Mouse (Mus musculus) adrenal gland, postnatal 36 days (tissue): ENCODE data around the gene Cd200r1. TPM values are rescaled to one million over a fixed set of nuclear protein-coding genes. Genes with fewer than 3 reads are reported as not detected.
"Not testable (repeated sequence)": the region's sequence is repeated elsewhere in the genome, so short reads cannot be mapped to it uniquely, and the experiment has no call there.

Experiments
- DNase-seq, 2 experiments: peaks; one replicate each; pipeline ENCODE4 v3.0.0; 2021; ENCODE audit warnings: mixed read lengths in 1 of 2
- total RNA-seq, 2 experiments: library from RNA; stranded (reverse); gene quantifications; 2 replicates each; pipeline ENCODE4 v1.2.3; 2021

Cd200r1 gene
- total RNA-seq, 2 experiments from 2014 or later, result 0.36 to 0.50 TPM

- no peak for DNase-seq
Observed at GRCm38 (mm10) chr16:44766320-44766892, 870 bp downstream of the Cd200r1 start.

GRCm38 (mm10) chr16:44767506-44767905, 2.0 kb downstream of the Cd200r1 start:
- DNase-seq, result no peak

GRCm38 (mm10) chr16:44767967-44768366, 2.4 kb downstream of the Cd200r1 start:
- peak in 1 of 2 experiments; percentile 16 for DNase-seq

GRCm38 (mm10) chr16:44772577-44772976, 7.0 kb downstream of the Cd200r1 start:
- no peak for DNase-seq

GRCm38 (mm10) chr16:44773673-44774072, 8.1 kb downstream of the Cd200r1 start:
- DNase-seq, result no peak

GRCm38 (mm10) chr16:44774201-44774600, 8.7 kb downstream of the Cd200r1 start:
- no peak for DNase-seq

- peak in 1 of 2 experiments; percentile 20 for DNase-seq
Observed at GRCm38 (mm10) chr16:44778538-44779147, 13.1 kb downstream of the Cd200r1 start.

GRCm38 (mm10) chr16:44779494-44779893, 14.0 kb downstream of the Cd200r1 start:
- DNase-seq, result no peak

- no peak for DNase-seq
Observed at GRCm38 (mm10) chr16:44780751-44781150, 15.2 kb downstream of the Cd200r1 start.

GRCm38 (mm10) chr16:44786934-44787333, 21.4 kb downstream of the Cd200r1 start:
- DNase-seq, result no peak

GRCm38 (mm10) chr16:44794416-44794815, 28.9 kb downstream of the Cd200r1 start:
- no peak for DNase-seq

- no peak for DNase-seq
Observed at GRCm38 (mm10) chr16:44805976-44806375, 40.4 kb downstream of the Cd200r1 start.

- not testable (repeated sequence) for DNase-seq
Observed at GRCm38 (mm10) chr16:44810223-44810622, 44.7 kb downstream of the Cd200r1 start.

- DNase-seq, result no peak
Observed at GRCm38 (mm10) chr16:44811544-44811943, 46.0 kb downstream of the Cd200r1 start, which contains the start of gene Cd200r4. Gene Cd200r4 (plus strand): TSS chr16:44811733.

- DNase-seq, result no peak
Observed at GRCm38 (mm10) chr16:44812468-44813065, 47.0 kb downstream of the Cd200r1 start.

GRCm38 (mm10) chr16:44818010-44818409, 52.5 kb downstream of the Cd200r1 start:
- no peak for DNase-seq

- no peak for DNase-seq
Observed at GRCm38 (mm10) chr16:44820545-44820944, 55.0 kb downstream of the Cd200r1 start.

GRCm38 (mm10) chr16:44832286-44832685, 66.8 kb downstream of the Cd200r1 start:
- no peak for DNase-seq

GRCm38 (mm10) chr16:44833189-44833588, 67.7 kb downstream of the Cd200r1 start:
- DNase-seq, result peak; percentile 27 to 72
